Mouse (Mus musculus) adrenal gland, adult (tissue): Measurements from ENCODE around the gene Acbd5.
A peak's percentile ranks its signal among the peaks of the same experiment; 100 is the strongest.
"Not testable (repeated sequence)": the region's sequence is repeated elsewhere in the genome, so short reads cannot be mapped to it uniquely, and the experiment has no call there.

Experiments used
- DNase-seq, 2 experiments: peaks; one replicate each; pipeline ENCODE4 v3.0.0; 2022 to 2023; ENCODE audit warnings: low spot score in 1 of 2; ENCODE audit not compliant: inconsistent age in 2 of 2

Acbd5 gene

DNA sequence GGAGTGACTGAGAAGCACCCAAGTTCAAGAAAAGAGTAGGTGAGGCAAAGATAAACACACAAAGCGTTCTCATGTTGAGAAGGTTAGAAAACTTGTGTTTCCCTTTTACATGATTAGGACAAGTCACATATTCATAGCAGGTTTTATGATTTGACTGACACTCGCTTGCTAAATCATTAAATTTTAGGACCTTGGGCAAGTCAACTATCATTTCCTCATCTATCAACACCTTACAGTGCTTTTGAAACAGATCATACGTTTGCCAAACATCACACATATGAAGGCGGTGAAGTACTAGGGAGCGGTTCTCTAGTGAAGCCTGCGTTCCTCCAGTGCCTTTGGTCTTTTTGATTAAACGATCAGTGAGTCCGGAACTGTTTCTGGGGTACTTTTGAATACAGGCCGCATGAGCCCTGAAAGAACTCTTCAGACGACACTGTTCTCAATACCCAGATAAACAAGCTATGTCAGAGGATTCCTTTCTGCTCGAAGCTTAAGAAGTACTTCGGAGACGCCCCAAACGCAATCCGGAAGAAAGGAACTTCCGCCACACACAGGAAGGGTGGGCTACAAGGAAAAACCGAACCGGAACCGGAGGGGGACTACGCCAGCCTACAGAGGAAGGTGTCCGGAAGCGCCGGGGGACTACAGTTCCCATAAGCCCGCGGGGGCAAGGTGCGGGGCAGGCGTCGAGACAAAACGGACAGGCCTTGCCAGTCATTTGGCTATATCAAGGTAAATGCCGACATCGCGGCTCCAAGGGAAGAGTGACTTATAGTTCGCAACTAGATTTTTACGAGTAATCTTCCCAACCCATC is at the start of gene Acbd5:
Acbd5 (plus strand) TSS at position 616 of the 818 bp plus-strand sequence.
- DNase-seq, result peak; percentile 97 to 98

DNA sequence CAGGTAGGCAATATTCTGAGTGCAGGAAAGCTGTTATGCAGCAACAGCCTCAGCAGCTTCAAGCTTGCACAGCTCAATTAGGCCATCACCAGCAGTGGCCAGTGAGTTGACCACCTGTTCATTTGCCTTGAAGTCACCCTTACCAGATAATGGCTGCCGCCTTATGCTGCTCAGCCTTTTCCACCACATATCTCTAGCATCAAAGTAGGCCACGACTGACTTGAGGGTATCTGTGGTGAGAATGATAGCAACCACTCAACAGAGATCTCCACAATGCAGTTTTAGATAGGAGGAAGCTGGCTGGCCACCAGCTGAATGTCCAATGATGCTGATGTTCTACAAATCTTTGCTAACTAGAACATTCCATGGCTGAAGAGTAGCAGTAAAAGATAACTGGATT is 48.8 kb upstream of the Acbd5 start:
- DNase-seq, result no peak

DNA sequence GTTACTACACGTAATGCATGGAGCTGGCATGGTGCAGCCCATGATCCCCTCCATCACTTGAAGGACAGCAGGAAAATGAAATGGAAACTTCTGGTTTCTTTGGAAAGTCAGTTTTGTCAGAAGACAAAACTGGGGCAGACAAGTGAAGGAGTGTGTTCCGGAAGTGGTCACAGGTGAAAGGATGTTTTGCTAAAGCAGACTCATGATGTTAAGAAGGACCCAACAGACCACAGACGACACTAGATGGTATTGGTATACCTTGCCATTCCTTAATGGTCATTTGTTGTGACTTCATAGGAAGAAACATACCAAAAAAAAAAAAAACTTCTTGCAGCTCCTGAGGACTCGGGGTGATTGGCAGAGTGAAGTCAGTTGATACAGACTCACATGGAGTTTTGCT is 46.6 kb upstream of the Acbd5 start:
- DNase-seq, result no peak

DNA sequence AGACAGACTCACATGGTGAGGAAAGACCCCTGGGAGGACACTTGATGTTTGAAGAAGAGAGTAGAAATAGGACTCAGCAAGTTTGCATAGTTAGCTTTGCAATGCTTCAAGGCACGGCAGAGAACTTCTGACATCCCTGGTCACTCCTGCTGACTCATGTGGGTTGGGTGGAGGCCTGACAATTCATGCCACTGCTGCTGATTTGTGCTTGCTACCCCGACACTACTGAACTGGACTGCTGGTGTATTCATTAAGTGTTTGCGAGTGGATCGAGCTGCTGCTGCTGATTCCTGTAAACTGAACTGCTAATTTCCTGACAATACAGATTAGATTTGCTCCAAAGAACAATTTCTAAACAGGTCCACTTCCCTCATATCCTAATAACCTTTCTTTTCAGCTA is 46.2 kb upstream of the Acbd5 start:
- DNase-seq, result peak; percentile 67 to 85

DNA sequence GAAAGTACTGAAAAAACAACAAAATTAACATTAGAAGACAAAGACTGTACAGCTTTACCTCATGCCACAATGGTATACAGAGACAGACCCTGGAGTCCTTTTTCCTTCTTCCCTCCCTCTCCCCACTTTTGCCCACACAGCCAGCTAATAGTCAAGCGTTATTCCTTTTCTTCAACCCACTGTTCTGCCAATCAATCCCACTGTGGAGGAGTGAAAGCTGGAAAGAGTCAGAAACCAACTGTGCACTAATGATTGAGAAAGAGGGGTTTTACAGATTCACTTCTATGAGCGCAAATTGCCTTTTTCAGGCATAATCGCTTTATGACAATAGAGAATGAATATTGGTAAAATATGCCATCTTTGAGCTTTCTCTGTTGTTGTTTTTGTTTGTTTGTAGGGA is 44.9 kb upstream of the Acbd5 start:
- no peak for DNase-seq

DNA sequence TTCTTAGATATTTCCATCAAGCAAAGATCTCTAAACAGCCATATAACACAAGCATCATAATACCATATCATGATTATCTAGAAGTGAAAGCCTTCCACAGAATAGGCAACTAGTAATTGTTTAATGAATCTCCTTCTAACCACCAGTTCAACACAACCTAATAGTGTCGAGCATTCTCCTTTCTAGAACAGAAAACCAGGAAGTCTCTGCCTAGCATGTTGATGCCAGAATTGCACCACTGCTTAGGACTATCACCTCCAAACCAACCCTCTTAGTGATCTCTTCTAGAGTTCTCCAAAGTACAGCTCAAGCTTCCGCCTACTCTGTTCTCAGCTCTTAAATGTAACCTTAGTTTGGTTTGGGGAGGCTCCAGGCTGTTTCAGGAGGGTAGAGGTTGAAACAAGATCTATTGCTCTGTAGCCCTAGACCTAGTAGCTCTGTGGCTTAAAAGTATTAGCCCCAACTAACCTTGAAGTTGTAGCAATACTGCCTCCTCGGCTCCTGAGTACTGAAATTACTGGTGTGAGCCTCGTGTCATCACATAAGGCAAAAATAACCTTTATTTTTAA is 44.2 kb upstream of the Acbd5 start:
- no peak for DNase-seq

DNA sequence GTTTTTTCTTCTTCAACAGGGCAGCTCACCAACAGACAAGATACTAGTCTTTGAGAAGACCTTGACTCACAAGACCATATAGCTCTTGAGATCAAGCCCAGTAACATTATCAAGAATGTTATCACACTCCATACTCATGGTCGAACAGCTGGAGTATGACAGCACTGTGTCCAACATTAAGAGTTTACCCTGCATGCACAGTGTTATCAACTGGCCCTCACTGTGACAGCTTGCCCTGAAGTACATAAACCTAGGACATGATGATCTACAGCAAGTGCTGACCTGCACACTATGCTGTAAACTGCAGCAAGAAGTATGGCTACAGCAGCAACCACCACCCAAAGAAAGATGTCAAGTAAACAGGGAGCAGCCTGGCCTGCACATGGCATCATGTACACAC is 41.6 kb upstream of the Acbd5 start:
- DNase-seq, result peak in 1 of 2 experiments; percentile 15

DNA sequence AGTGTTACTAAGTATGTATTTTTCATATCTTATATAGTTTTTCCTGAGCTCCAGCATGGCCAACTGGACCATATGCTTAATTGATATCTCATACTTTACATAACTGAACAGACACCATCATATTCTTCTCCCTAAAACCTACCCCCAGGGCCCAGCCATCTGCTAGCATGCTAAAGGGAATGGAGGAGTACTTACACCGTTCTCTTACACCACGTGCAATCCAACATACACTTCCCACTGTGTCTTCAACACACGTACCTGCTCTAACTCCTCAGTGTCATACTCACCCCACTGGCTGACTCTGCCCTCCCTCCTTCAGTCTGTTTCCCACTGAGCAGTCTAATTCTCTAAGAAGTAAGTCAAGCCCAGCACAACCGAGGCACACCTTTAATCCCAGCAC is 39.1 kb upstream of the Acbd5 start:
- no peak for DNase-seq

DNA sequence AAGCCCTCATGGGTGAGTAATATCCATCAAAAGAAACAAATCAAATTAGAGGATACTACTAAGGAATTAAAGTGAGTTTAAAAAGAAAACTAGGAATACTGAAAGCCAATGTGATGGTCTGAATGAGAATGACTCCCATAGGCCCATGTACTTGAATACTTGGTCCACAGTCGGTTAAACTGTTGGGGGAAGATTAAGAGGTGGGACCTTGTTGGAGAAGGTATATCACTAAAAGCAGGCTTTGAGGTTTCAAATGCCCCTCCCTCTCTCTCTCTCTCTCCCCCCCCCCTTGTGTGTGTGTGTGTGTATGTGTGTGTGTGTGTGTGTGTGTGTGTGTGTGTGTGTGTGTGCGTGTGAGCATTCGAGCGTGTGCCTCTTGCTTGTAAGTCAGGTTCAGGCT is 37.3 kb upstream of the Acbd5 start:
- no peak for DNase-seq

DNA sequence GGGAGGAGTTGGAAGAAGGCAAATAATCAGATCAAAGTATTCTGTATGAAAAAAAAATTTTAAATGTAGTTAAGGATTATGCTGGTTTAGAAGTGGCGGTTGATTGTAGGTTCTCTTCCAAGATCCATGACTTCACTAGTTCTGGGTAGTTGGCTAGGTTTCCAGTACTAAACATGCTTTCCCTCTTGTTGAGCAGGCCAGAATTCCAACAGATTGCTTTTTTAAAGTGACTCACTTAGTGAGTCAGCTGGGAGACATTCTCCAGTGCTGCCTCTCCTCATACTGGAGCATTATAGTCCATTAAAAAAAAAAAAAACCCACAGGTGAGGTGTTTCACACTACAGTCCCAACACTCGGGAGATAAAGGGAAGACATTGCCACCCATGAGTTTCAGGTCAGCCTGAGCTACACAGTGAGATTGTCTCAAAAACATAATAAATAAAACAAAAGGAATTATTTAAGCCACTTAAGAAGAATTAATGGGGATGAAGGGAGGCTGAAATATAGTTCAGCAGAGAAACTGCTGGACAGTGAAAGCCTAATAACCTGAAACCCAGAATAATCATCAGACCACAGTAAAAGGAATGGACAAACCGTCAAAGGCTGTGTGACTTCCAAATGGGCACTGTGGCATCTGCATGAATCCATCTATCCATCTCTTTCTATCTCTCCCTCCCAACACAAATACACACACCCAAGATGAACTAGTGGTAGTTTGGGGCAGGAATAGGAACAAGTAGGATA is 33.1 kb upstream of the Acbd5 start:
- peak in 1 of 2 experiments; percentile 71 for DNase-seq

DNA sequence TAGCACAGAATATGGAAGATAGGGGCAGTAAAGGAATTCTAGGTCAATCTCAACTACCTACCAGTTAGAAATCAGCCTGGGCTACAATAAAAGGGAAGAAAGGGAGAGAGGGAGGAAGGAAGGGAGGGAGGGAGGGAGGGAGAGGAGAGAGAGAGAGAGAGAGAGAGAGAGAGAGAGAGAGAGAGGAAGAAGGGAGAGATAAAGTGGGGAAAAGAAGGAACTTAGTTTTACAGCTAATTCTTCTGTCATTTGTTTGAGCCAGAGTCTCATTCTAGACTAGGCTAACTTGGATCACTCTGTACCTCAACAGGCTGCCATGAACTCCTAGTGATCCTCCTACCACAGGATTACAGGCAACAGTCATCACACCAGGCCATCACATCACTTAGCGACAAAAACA is 32.5 kb upstream of the Acbd5 start:
- no peak for DNase-seq

DNA sequence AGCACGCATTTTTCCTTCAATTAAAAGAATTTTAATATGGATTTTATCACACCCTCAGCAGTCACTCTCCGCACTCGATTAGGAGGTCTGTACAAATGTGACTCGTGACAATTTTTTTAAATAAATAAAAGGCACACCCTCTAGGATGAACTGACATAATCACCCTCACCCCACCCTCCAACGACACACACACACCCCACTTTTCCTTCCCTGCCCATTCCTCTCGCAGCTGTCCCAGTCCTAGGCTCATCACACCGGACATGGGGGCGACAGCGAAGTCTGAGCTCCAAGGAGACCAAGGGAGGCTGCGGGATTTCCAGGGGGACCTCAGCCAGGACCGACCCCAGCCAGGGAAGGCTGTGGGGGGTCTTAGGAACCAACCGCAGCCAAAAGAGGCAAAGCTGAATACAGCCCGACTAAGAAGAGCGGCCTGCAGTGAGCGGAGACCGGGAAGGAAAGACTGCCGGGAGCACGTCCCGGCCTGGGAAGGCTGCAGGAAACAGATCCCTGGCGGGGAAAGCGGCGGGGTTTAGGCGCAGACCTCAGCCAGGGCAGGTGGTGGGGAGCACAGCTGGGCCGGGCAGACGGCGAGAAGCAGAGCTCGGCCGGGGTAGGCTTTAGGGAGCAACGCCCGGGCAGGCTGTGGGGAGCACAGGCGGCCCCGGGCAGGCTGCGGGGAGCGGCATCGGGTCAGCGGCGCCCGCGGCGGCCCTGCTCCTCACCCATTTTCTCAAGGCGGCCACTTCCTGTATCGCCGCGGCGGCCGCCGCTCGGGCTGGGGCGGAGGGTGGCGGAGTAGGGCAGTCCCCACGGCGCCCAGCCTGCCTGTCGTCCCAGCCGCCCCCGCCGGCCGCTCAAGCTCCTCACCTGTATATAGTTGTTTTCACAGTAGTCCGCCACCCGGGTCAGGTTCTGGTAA is 28.6 kb upstream of the Acbd5 start:
- DNase-seq, result peak in 1 of 2 experiments; percentile 89

DNA sequence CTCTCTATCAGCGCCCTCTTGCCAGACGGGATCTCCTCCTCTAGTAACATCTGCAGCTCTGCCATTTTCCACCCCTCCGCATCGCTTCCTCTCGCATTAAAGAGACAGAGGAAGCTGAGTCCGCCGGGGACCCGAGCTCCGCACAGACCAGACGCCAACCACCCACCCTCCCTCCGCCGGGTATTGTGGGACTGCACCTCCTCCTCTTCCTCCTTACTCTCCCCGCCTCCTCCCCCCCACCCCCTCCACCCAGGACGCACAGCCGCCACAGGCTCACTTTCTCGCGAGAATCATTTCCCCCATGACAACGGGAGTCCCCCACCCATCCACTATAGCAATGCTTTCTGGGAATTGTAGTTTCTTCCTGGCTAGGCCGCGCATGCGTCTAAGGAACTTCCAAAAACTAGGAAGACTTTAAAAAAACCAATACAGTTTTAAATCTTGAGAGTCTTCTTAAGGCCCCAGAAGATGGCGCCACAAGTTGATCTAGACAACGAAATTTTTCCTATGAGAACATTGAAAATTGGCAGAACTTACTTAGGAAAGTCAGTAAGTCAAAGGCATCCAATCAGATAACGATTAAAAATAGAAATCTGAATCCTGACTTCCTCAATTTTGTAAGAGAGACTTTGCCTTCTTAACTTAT is 27.8 kb upstream of the Acbd5 start, which contains the start of gene Abi1:
Abi1 (minus strand) TSS at position 241 of the 646 bp plus-strand sequence.
- DNase-seq, result peak; percentile 94 to 98

DNA sequence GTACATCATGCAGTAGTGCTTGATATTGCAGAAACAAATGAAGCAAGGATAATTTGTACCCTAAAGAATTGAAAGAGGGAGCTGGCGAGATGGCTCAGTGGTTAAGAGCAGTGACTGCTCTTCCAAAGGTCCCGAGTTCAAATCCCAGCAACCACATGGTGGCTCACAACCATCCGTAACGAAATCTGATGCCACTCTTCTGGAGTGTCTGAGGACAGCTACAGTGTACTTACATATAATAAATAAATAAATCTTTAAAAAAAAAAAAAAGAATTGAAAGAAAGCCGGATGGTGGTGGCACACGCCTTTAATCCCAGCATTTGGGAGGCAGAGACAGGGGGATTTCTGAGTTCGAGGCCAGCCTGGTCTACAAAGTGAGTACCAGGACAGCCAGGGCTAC is 27.3 kb upstream of the Acbd5 start:
- not testable (repeated sequence) for DNase-seq

DNA sequence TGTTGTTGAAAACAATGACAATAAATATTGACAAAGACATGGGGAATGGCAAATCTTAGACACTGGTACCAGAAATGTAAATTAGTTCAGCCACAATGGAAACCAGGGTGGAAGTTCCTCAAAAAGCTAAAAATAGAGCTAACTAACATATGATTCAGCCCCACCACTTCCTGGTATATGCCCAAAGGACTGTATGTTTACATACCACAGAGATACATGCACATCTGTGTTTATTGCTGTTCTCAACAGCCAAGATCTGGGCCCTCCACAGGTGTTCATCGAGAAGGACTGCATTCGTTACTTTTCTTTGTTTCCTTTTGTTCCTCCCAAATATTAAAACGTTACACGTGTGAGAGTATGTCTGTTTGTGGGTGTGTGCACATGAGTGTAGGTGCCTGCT is 26.5 kb upstream of the Acbd5 start:
- DNase-seq, result peak in 1 of 2 experiments; percentile 27

DNA sequence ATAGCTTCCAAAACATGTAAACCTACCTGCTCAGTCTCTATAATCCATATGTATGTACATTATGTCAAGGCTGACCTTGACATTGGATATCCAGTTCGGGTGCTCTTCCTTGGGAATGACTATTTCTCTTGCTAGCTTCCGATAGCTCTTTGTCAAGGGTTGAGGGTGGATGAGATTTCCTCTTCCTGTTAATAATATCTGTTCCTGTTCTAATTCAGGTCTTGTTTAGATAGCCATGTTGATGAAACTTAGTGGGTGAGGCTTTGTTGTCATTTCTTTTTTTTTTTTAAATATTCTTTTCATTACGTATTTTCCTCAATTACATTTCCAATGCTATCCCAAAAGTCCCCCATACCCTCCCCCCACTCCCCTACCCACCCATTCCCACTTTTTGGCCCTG is 25.8 kb upstream of the Acbd5 start:
- no peak for DNase-seq

DNA sequence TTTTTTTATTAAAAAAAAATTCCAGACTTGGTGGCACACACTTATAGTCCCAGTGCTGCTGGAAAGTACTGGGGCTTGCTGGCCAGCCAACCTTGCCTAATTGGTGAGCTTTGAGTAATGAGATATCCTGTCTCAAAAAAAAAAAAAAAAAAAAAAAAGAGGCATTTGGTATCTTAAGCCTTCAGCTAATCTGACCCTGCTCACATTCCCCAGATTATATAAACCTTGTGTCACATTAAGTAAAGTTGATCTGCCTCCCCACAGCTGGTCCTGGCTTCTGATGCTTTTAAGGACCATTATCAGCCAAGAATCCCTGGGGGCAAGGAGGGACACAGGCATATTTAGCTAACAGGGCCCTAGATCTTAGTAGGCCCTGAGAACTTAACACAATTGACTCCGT is 22.3 kb upstream of the Acbd5 start:
- no peak for DNase-seq

DNA sequence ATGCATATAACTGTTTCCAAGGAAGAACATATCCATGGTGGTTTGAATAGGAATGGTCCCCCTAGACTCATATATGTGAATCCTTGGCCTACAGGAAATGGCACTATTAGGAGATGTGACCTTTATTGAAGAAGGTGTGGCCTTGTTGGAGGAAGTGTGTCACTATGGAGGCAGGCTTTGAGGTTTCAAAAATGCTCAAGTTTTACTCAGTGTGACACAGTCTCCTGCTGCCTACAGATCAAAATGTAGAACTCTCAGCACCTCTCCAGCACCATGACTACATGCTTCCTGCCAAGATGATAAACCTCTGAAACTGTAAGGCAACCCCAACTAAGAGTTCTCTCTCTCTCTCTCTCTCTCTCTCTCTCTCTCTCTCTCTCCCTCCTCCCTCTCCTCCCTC is 20.0 kb upstream of the Acbd5 start:
- no peak for DNase-seq

DNA sequence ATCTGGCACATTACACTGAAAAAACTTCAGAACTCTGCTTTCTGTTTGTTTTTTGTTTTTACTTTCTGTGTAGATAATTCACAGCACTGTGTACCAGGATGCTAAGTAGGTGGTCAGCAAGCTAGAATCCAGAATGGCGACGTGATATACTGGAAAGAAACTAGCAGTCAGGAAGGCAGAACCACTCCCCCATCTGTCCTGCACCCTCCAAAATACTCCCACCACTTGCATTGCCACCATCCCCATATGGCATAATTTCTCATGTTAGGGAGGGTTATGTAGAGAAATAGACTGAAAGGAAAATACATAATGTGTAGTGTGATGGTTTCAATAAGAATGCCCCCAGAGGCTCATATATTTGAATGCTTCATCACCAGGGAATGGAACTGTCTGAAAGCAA is 16.1 kb upstream of the Acbd5 start:
- DNase-seq, result no peak

DNA sequence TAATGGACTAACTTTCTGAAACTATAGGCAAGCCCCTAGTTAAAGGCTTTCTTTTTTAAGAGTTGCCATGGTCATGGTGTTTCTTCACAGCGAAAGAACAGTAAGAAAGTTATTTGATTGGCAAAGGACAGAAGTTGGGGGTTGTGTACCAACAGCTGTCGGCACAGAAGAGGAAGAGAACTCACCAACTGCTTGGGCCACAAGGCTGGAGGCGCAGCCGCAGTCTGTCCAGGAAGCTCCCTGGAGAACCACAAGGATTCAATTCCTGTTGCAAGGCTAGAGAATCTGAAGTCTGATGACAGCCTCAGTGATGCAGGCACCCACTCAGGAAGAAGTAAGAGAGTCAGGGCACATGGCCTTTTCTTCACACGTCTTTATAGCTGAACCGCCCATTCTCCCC is 15.4 kb upstream of the Acbd5 start:
- DNase-seq, result no peak

DNA sequence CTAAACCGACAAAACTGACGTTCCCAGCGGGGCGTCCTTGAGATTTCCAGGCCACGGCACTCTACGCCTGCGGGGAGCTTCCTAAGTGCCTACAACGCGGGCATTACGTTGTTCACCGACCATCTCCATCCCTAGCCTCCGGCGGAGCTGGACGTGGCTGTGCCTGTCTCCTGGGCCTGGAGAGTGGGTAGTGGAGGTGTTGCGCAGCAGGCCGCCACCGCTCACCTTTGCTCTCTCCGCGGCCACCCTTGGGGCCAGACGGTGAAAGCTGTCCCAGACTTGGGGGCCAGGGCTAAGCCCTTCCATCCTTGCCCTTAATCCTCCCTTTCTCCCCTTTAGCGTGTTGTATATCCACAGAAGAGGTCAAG is 387 bp downstream of the Acbd5 start:
- DNase-seq, result no peak
